Mouse (Mus musculus): ENCODE data around the gene Rb1. TPM values are rescaled to one million over a fixed set of nuclear protein-coding genes. Genes with fewer than 3 reads are reported as not detected.

Rb1 gene
- 13.0 and 14.9 TPM in 2 replicates for polyA plus RNA-seq (2015; fragmentation: Nextera tagmentation; extraction: Ambion mirVana)

- WGBS, result under 1% methylated on average over 121 of the region's 135 CpGs
- H3K9ac ChIP-seq (ENCODE audit: low read depth, low read length), result peak within 1 kb of the TSS; percentile 82
- peak within 1 kb of the TSS; percentile 81 for H3K27ac ChIP-seq (ENCODE audit: low read length)
- no peaks in the 10 kb centered on the region for H3K36me3 ChIP-seq (ENCODE audit: control insufficient read depth, insufficient read depth, low read length)
- no peaks in the 10 kb centered on the region for H3K27me3 ChIP-seq (replicated peaks; ENCODE audit: control insufficient read depth, insufficient read depth, low read length)
- no peaks in the 10 kb centered on the region for H3K9me3 ChIP-seq (ENCODE audit: control insufficient read depth, low read length)
- H3K4me3 ChIP-seq (ENCODE audit: low read length), result peak within 1 kb of the TSS; percentile 76
- ATAC-seq, result peak; percentile 95
- H3K4me2 ChIP-seq (ENCODE audit: low read depth, low read length), result peak within 1 kb of the TSS; percentile 90
- peaks cover 12% of the 10 kb centered on the region; the same call in 1 of the 2 replicates for H3K4me1 ChIP-seq (ENCODE audit: control insufficient read depth, insufficient read depth, low read length)
Measured at GRCm38 (mm10) chr14:73325456-73326381, at the start of gene Rb1. Gene Rb1, minus strand, starts transcription at chr14:73325822.

GRCm38 (mm10) chr14:73374315-73374890, 48.8 kb upstream of the Rb1 start:
- H3K9ac ChIP-seq (ENCODE audit: low read depth, low read length), result no peak overlapping the region

GRCm38 (mm10) chr14:73373606-73374005, 48.0 kb upstream of the Rb1 start:
- peaks cover 5% of the 10 kb centered on the region; the same call in 1 of the 2 replicates for H3K36me3 ChIP-seq (ENCODE audit: control insufficient read depth, insufficient read depth, low read length)
- no peak overlapping the region for H3K4me3 ChIP-seq (ENCODE audit: low read length)
- WGBS, result 56% methylated on average over 8 of the region's 8 CpGs
- no peak overlapping the region for H3K4me2 ChIP-seq (ENCODE audit: low read depth, low read length)
- H3K4me1 ChIP-seq (ENCODE audit: control insufficient read depth, insufficient read depth, low read length), result peaks cover 41% of the 10 kb centered on the region
- H3K9me3 ChIP-seq (ENCODE audit: control insufficient read depth, low read length), result no peaks in the 10 kb centered on the region
- no peaks in the 10 kb centered on the region for H3K27me3 ChIP-seq (replicated peaks; ENCODE audit: control insufficient read depth, insufficient read depth, low read length)
- H3K9ac ChIP-seq (ENCODE audit: low read depth, low read length), result no peak overlapping the region
- H3K27ac ChIP-seq (ENCODE audit: low read length), result peak overlapping the region; percentile 76
- ATAC-seq, result no peak

More at GRCm38 (mm10) chr14:73374315-73374890, 48.8 kb upstream of the Rb1 start:
- H3K4me1 ChIP-seq (ENCODE audit: control insufficient read depth, insufficient read depth, low read length), result peaks cover 41% of the 10 kb centered on the region
- 0 out of 2 replicates have a peak overlapping the region, but pooled peaks have one; percentile 1 for H3K4me3 ChIP-seq (ENCODE audit: low read length)
- 31% methylated on average over 11 of the region's 11 CpGs for WGBS
- H3K27ac ChIP-seq (ENCODE audit: low read length), result peak overlapping the region; percentile 76
- H3K9me3 ChIP-seq (ENCODE audit: control insufficient read depth, low read length), result no peaks in the 10 kb centered on the region
- H3K27me3 ChIP-seq (replicated peaks; ENCODE audit: control insufficient read depth, insufficient read depth, low read length), result no peaks in the 10 kb centered on the region
- H3K4me2 ChIP-seq (ENCODE audit: low read depth, low read length), result peak overlapping the region; percentile 18; the same call in 1 of the 2 replicates
- peaks cover 5% of the 10 kb centered on the region; the same call in 1 of the 2 replicates for H3K36me3 ChIP-seq (ENCODE audit: control insufficient read depth, insufficient read depth, low read length)
- peak; percentile 79 for ATAC-seq

GRCm38 (mm10) chr14:73372990-73373389, 47.4 kb upstream of the Rb1 start:
- Histone ChIP-seq H3K27ac (ENCODE audit: low read length) (no peak overlapping the region), H3K4me2 (ENCODE audit: low read depth, low read length) (no peak overlapping the region), H3K27me3 (replicated peaks; ENCODE audit: control insufficient read depth, insufficient read depth, low read length) (no peaks in the 10 kb centered on the region), H3K4me3 (ENCODE audit: low read length) (no peak overlapping the region), H3K36me3 (ENCODE audit: control insufficient read depth, insufficient read depth, low read length) (peaks cover 5% of the 10 kb centered on the region; the same call in 1 of the 2 replicates), H3K9ac (ENCODE audit: low read depth, low read length) (no peak overlapping the region), H3K4me1 (ENCODE audit: control insufficient read depth, insufficient read depth, low read length) (peaks cover 41% of the 10 kb centered on the region), H3K9me3 (ENCODE audit: control insufficient read depth, low read length) (no peaks in the 10 kb centered on the region)
- WGBS, result 89% methylated on average over 4 of the region's 4 CpGs
- no peak for ATAC-seq

- ATAC-seq, result no peak
- H3K9ac ChIP-seq (ENCODE audit: low read depth, low read length), result no peak overlapping the region
- H3K27ac ChIP-seq (ENCODE audit: low read length), result 0 out of 2 replicates have a peak overlapping the region, but pooled peaks have one; percentile 27
- H3K36me3 ChIP-seq (ENCODE audit: control insufficient read depth, insufficient read depth, low read length), result peaks cover 7% of the 10 kb centered on the region; the same call in 1 of the 2 replicates
- WGBS, result 78% methylated on average over 4 of the region's 4 CpGs
- no peak overlapping the region for H3K4me2 ChIP-seq (ENCODE audit: low read depth, low read length)
- H3K4me3 ChIP-seq (ENCODE audit: low read length), result no peak overlapping the region
- no peaks in the 10 kb centered on the region for H3K27me3 ChIP-seq (replicated peaks; ENCODE audit: control insufficient read depth, insufficient read depth, low read length)
- H3K9me3 ChIP-seq (ENCODE audit: control insufficient read depth, low read length), result no peaks in the 10 kb centered on the region
- peaks cover 33% of the 10 kb centered on the region for H3K4me1 ChIP-seq (ENCODE audit: control insufficient read depth, insufficient read depth, low read length)
Measured at GRCm38 (mm10) chr14:73371577-73371976, 46.0 kb upstream of the Rb1 start.

- H3K4me2 ChIP-seq (ENCODE audit: low read depth, low read length), result no peak overlapping the region
- ATAC-seq, result peak; percentile 69
- WGBS, result 77% methylated on average over 23 of the region's 23 CpGs
Measured at GRCm38 (mm10) chr14:73370695-73371372, 45.2 kb upstream of the Rb1 start.

GRCm38 (mm10) chr14:73370078-73370670, 44.6 kb upstream of the Rb1 start:
- Histone ChIP-seq H3K4me1 (ENCODE audit: control insufficient read depth, insufficient read depth, low read length) (peaks cover 26% of the 10 kb centered on the region), H3K9me3 (ENCODE audit: control insufficient read depth, low read length) (no peaks in the 10 kb centered on the region), H3K27me3 (replicated peaks; ENCODE audit: control insufficient read depth, insufficient read depth, low read length) (no peaks in the 10 kb centered on the region), H3K27ac (ENCODE audit: low read length) (peak overlapping the region; percentile 56; the same call in 1 of the 2 replicates), H3K9ac (ENCODE audit: low read depth, low read length) (no peak overlapping the region), H3K36me3 (ENCODE audit: control insufficient read depth, insufficient read depth, low read length) (peaks cover 10% of the 10 kb centered on the region; the same call in 1 of the 2 replicates), H3K4me2 (ENCODE audit: low read depth, low read length) (no peak overlapping the region), H3K4me3 (ENCODE audit: low read length) (no peak overlapping the region)
- ATAC-seq, result no peak
- 79% methylated on average over 11 of the region's 11 CpGs for WGBS

More at GRCm38 (mm10) chr14:73370695-73371372, 45.2 kb upstream of the Rb1 start:
- Histone ChIP-seq H3K4me3 (ENCODE audit: low read length) (no peak overlapping the region), H3K27ac (ENCODE audit: low read length) (peak overlapping the region; percentile 56), H3K9me3 (ENCODE audit: control insufficient read depth, low read length) (no peaks in the 10 kb centered on the region), H3K27me3 (replicated peaks; ENCODE audit: control insufficient read depth, insufficient read depth, low read length) (no peaks in the 10 kb centered on the region), H3K9ac (ENCODE audit: low read depth, low read length) (no peak overlapping the region), H3K36me3 (ENCODE audit: control insufficient read depth, insufficient read depth, low read length) (peaks cover 10% of the 10 kb centered on the region; the same call in 1 of the 2 replicates), H3K4me1 (ENCODE audit: control insufficient read depth, insufficient read depth, low read length) (peaks cover 31% of the 10 kb centered on the region)

GRCm38 (mm10) chr14:73369634-73370033, 44.0 kb upstream of the Rb1 start:
- H3K4me3 ChIP-seq (ENCODE audit: low read length), result no peak overlapping the region
- 65% methylated on average over 4 of the region's 4 CpGs for whole genome bisulfite sequencing
- H3K4me2 ChIP-seq (ENCODE audit: low read depth, low read length), result no peak overlapping the region
- H3K36me3 ChIP-seq (ENCODE audit: control insufficient read depth, insufficient read depth, low read length), result peaks cover 12% of the 10 kb centered on the region; the same call in 1 of the 2 replicates
- H3K9ac ChIP-seq (ENCODE audit: low read depth, low read length), result no peak overlapping the region
- no peaks in the 10 kb centered on the region for H3K27me3 ChIP-seq (replicated peaks; ENCODE audit: control insufficient read depth, insufficient read depth, low read length)
- H3K4me1 ChIP-seq (ENCODE audit: control insufficient read depth, insufficient read depth, low read length), result peaks cover 23% of the 10 kb centered on the region
- no peaks in the 10 kb centered on the region for H3K9me3 ChIP-seq (ENCODE audit: control insufficient read depth, low read length)
- H3K27ac ChIP-seq (ENCODE audit: low read length), result no peak overlapping the region
- ATAC-seq, result no peak

Measured in intestine, embryonic 16.5 days (tissue).